Comparison of ENCODE assay signal across 22 mouse cellular contexts in genomic region chr5:20050284-20050683, GRCm38 (mm10).
DNase-seq lines count a peak whose midpoint lies in the region; ATAC-seq and TF ChIP-seq lines count a peak whose summit lies in the region.
"Had no signal": no experiment of that assay in that cellular context is flagged by ENCODE, and none has a peak within 500 bp of the region (broad histone marks: within the 10 kb centered on the region; RNA-seq: fewer than 3 reads in every experiment).

No protein-coding gene starts in this region.

- 28% methylated on average over 1 of the region's 1 CpGs for WGBS in hindbrain, embryonic 15.5 days
- 30% methylated on average over 1 of the region's 1 CpGs for WGBS in hindbrain, embryonic 11.5 days
- WGBS in hindbrain, embryonic 16.5 days, result 19% methylated on average over 1 of the region's 1 CpGs

- H3K4me3 ChIP-seq in hindbrain, embryonic 15.5 days, result no peak overlapping the region
- no peak overlapping the region for H3K4me3 ChIP-seq in hindbrain, embryonic 11.5 days (ENCODE audit: low read depth, low read length)
- H3K4me3 ChIP-seq in hindbrain, embryonic 16.5 days (ENCODE audit: low read length), result no peak overlapping the region
- H3K4me3 ChIP-seq in left cerebral cortex, adult 2 months, result no peak overlapping the region
- H3K4me3 ChIP-seq: embryonic facial prominence, embryonic 12.5 days; erythroblast, embryonic 14.5 days; midbrain, embryonic 15.5 days; neural tube, embryonic 15.5 days had no signal

- intact Hi-C loops in left cerebral cortex, adult 2 months (cut with DNase I), result no loop called here

- H3K27me3 ChIP-seq in hindbrain, embryonic 15.5 days, result no peaks in the 10 kb centered on the region
- H3K27me3 ChIP-seq in hindbrain, embryonic 11.5 days (ENCODE audit: control insufficient read depth, insufficient read depth, low read length), result no peaks in the 10 kb centered on the region
- H3K27me3 ChIP-seq in hindbrain, embryonic 16.5 days (replicated peaks; ENCODE audit: control insufficient read depth, insufficient read depth, low read length), result no peaks in the 10 kb centered on the region
- H3K27me3 ChIP-seq: embryonic facial prominence, embryonic 12.5 days; midbrain, embryonic 15.5 days; neural tube, embryonic 15.5 days had no signal

- no peaks in the 10 kb centered on the region for H3K36me3 ChIP-seq in hindbrain, embryonic 15.5 days
- H3K36me3 ChIP-seq in hindbrain, embryonic 11.5 days (ENCODE audit: control insufficient read depth, insufficient read depth, low read length), result no peaks in the 10 kb centered on the region
- no peaks in the 10 kb centered on the region for H3K36me3 ChIP-seq in hindbrain, embryonic 16.5 days (ENCODE audit: control insufficient read depth, insufficient read depth, low read length)
- H3K36me3 ChIP-seq: embryonic facial prominence, embryonic 12.5 days; midbrain, embryonic 15.5 days; neural tube, embryonic 15.5 days had no signal

- 0 out of 2 replicates have a peak, but pooled peaks have one; percentile 20 for ATAC-seq in cerebellum, adult (ENCODE audit: insufficient number of reproducible peaks, low FRiP score, low TSS enrichment)
- ATAC-seq in hindbrain, embryonic 15.5 days (ENCODE audit: low FRiP score, low read depth), result peak; percentile 59
- no peak for ATAC-seq in hindbrain, embryonic 11.5 days (ENCODE audit: low FRiP score)
- peak; percentile 79 for ATAC-seq in hindbrain, embryonic 16.5 days
- no peak for ATAC-seq in megakaryocyte progenitor cell, adult 5-6 weeks (replicated peaks; ENCODE audit: poor library complexity)
- ATAC-seq: intestine, postnatal 0 days; liver, postnatal 0 days; midbrain, embryonic 15.5 days; Patski had no signal

- no peak overlapping the region for H3K27ac ChIP-seq in hindbrain, embryonic 15.5 days (replicated peaks)
- no peak overlapping the region for H3K27ac ChIP-seq in hindbrain, embryonic 11.5 days (ENCODE audit: low read depth, low read length)
- H3K27ac ChIP-seq in hindbrain, embryonic 16.5 days (ENCODE audit: low read depth, low read length), result no peak overlapping the region
- no peak overlapping the region for H3K27ac ChIP-seq in left cerebral cortex, adult 2 months
- H3K27ac ChIP-seq: embryonic facial prominence, embryonic 12.5 days; midbrain, embryonic 15.5 days; neural tube, embryonic 15.5 days had no signal

- no peak for DNase-seq in cerebellum, postnatal 4 days (ENCODE audit: low spot score in 2 of 2)
- no peak for DNase-seq in hindbrain, embryonic 11.5 days (ENCODE audit: low spot score)
- peak; percentile 48 to 63 for DNase-seq in cerebellum, postnatal 14 days
- DNase-seq in left cerebral cortex, adult 2 months (ENCODE audit: extremely low spot score in 1 of 2, low spot score in 2 of 2), result no peak
- DNase-seq: adrenal gland, postnatal 10 days; gastrocnemius, postnatal 10 days; liver; liver, postnatal 0 days; lung, postnatal 10 days; right cerebral cortex, postnatal 14 days; spleen, adult 18-20 months; thymus, postnatal 36 days had no signal

- H3K4me2 ChIP-seq in hindbrain, embryonic 15.5 days, result no peak overlapping the region
- H3K4me2 ChIP-seq in hindbrain, embryonic 11.5 days (replicated peaks; ENCODE audit: low read depth, low read length), result no peak overlapping the region
- no peak overlapping the region for H3K4me2 ChIP-seq in hindbrain, embryonic 16.5 days (ENCODE audit: low read length)
- H3K4me2 ChIP-seq: embryonic facial prominence, embryonic 12.5 days; midbrain, embryonic 15.5 days; neural tube, embryonic 15.5 days had no signal

- H3K9me3 ChIP-seq in hindbrain, embryonic 15.5 days, result no peaks in the 10 kb centered on the region
- no peaks in the 10 kb centered on the region for H3K9me3 ChIP-seq in hindbrain, embryonic 11.5 days (ENCODE audit: control insufficient read depth, low read length)
- H3K9me3 ChIP-seq in hindbrain, embryonic 16.5 days (ENCODE audit: control insufficient read depth, low read length), result no peaks in the 10 kb centered on the region
- H3K9me3 ChIP-seq: embryonic facial prominence, embryonic 12.5 days; midbrain, embryonic 15.5 days; neural tube, embryonic 15.5 days had no signal

- no peak overlapping the region for H3K9ac ChIP-seq in hindbrain, embryonic 15.5 days
- H3K9ac ChIP-seq in hindbrain, embryonic 11.5 days (ENCODE audit: low read depth, low read length), result no peak overlapping the region
- H3K9ac ChIP-seq in hindbrain, embryonic 16.5 days (ENCODE audit: low read depth, low read length), result no peak overlapping the region
- H3K9ac ChIP-seq: embryonic facial prominence, embryonic 12.5 days; liver, postnatal 0 days; midbrain, embryonic 15.5 days; neural tube, embryonic 15.5 days had no signal

- H3K4me1 ChIP-seq in hindbrain, embryonic 15.5 days (replicated peaks), result peaks cover 9% of the 10 kb centered on the region; the same call in 1 of the 2 replicates
- no peaks in the 10 kb centered on the region for H3K4me1 ChIP-seq in hindbrain, embryonic 11.5 days (replicated peaks; ENCODE audit: control insufficient read depth, insufficient read depth, low read length)
- H3K4me1 ChIP-seq in hindbrain, embryonic 16.5 days (ENCODE audit: control insufficient read depth, insufficient read depth, low read depth, low read length), result no peaks in the 10 kb centered on the region
- H3K4me1 ChIP-seq: embryonic facial prominence, embryonic 12.5 days had no signal

- no peak for TF ChIP-seq CTCF in left cerebral cortex, adult 2 months (IDR thresholded peaks at IDR 0.05)

Comparison
In these comparisons a context has a peak if more than half of its experiments do, and no peak if none do; other contexts are left out.
1. ATAC-seq: peak in cerebellum, adult (single experiment), hindbrain, embryonic 15.5 days (single experiment) and hindbrain, embryonic 16.5 days (single experiment); none in hindbrain, embryonic 11.5 days (single experiment) and megakaryocyte progenitor cell, adult 5-6 weeks (single experiment).
2. DNase-seq: peak in cerebellum, postnatal 14 days (2 of 2); none in cerebellum, postnatal 4 days (0 of 2), hindbrain, embryonic 11.5 days (single experiment) and left cerebral cortex, adult 2 months (0 of 2).